Mouse (Mus musculus) limb, embryonic 15.5 days (tissue): Measurements from ENCODE around the gene Ush1c. TPM values are rescaled to one million over a fixed set of nuclear protein-coding genes. Genes with fewer than 3 reads are reported as not detected.

Experiments used
- ATAC-seq: fragments of 200-750 bp; cut with Nextera tagmentation; 2 replicates; pipeline ENCODE4 v1.8.0; 2017; ENCODE audit warnings: low read depth, moderate TSS enrichment; ENCODE audit not compliant: insufficient number of reproducible peaks, low FRiP score, low TSS enrichment
- H3K27ac ChIP-seq: fragments of 300-500 bp; sonication (generic); 2 replicates; pipeline ENCODE4 v1.5.1; 2015; ENCODE audit warnings: moderate library complexity, mild to moderate bottlenecking, inconsistent platforms
- H3K27me3 ChIP-seq: fragments of 300-500 bp; sonication (generic); 2 replicates; pipeline ENCODE4 v1.6.1; 2015; ENCODE audit warnings: inconsistent platforms
- H3K36me3 ChIP-seq: fragments of 300-500 bp; sonication (generic); 2 replicates; pipeline ENCODE4 v1.6.1; 2015; ENCODE audit warnings: inconsistent platforms
- H3K4me1 ChIP-seq: fragments of 300-500 bp; sonication (generic); 2 replicates; pipeline ENCODE4 v1.6.1; 2015; ENCODE audit warnings: inconsistent platforms
- H3K4me2 ChIP-seq: fragments of 300-500 bp; sonication (generic); 2 replicates; pipeline ENCODE4 v1.6.1; 2015; ENCODE audit warnings: mild to moderate bottlenecking, inconsistent platforms
- H3K4me3 ChIP-seq: fragments of 300-500 bp; sonication (generic); 2 replicates; pipeline ENCODE4 v1.5.1; 2015; ENCODE audit warnings: mild to moderate bottlenecking, inconsistent platforms
- H3K9ac ChIP-seq: fragments of 300-500 bp; sonication (generic); 2 replicates; pipeline ENCODE4 v1.6.1; 2015; ENCODE audit warnings: inconsistent platforms
- H3K9me3 ChIP-seq: fragments of 300-500 bp; sonication (generic); 2 replicates; pipeline ENCODE4 v1.6.1; 2016; ENCODE audit warnings: inconsistent platforms
- WGBS: fragments of 180-500 bp; shearing (Covaris S2); methylation state at CpG from one replicate; pipeline ENCODE4 v1.1.7; 2015; 5-methylcytosine and 5-hydroxymethylcytosine counted together
- polyA plus RNA-seq: library from polyadenylated mRNA; unstranded; fragments of >200 nt; fragmentation: Nextera tagmentation; extraction: Ambion mirVana; gene quantifications from 2 replicates; pipeline ENCODE4 v1.2.1, GENCODE M21; 2015

The Ush1c gene
- polyA plus RNA-seq, result 0.17 TPM in 2 replicates

DNA sequence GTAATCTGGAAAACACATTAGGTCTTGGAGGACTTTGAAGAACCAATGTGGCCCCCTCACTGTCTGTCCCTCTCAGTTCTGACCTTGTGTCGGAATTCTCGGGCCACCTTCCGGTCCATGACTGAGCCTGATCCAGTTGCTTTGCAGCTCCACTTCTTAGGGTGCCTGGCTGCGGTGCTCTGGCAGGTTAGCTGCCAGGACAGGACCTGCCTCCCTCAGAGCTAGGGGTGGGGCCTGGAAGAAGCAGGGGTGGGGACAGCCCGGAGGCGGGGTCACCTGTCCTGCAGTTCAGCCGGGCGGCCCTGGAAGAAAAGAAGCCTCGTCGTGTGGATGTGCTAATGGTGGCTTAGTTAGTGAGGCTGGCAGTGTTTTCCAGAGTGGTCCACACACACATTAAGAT lies at the start of gene Ush1c:
Gene Ush1c (minus strand): TSS at position 158 of the 400 bp plus-strand sequence.
- no peak for ATAC-seq
- no peak within 1 kb of the TSS for H3K4me3 ChIP-seq
- WGBS, result 22% methylated on average over 10 of the region's 10 CpGs
- no peaks in the 10 kb centered on the region for H3K36me3 ChIP-seq
- H3K4me2 ChIP-seq, result no peak within 1 kb of the TSS
- no peaks in the 10 kb centered on the region for H3K27me3 ChIP-seq
- H3K27ac ChIP-seq, result no peak within 1 kb of the TSS
- H3K4me1 ChIP-seq, result peaks cover 9% of the 10 kb centered on the region
- no peak within 1 kb of the TSS for H3K9ac ChIP-seq
- no peaks in the 10 kb centered on the region for H3K9me3 ChIP-seq

- H3K4me3 ChIP-seq, result no peak overlapping the region
- H3K27ac ChIP-seq, result no peak overlapping the region
- H3K4me1 ChIP-seq, result no peaks in the 10 kb centered on the region
- H3K9ac ChIP-seq, result no peak overlapping the region
- H3K4me2 ChIP-seq, result no peak overlapping the region
- H3K9me3 ChIP-seq, result no peaks in the 10 kb centered on the region
- H3K36me3 ChIP-seq, result no peaks in the 10 kb centered on the region
- H3K27me3 ChIP-seq, result no peaks in the 10 kb centered on the region
- no peak for ATAC-seq
- 27% methylated on average over 8 of the region's 8 CpGs for WGBS
These were observed 48.7 kb upstream of the Ush1c start for GRCm38 (mm10) chr7:46287051-46287450.

DNA sequence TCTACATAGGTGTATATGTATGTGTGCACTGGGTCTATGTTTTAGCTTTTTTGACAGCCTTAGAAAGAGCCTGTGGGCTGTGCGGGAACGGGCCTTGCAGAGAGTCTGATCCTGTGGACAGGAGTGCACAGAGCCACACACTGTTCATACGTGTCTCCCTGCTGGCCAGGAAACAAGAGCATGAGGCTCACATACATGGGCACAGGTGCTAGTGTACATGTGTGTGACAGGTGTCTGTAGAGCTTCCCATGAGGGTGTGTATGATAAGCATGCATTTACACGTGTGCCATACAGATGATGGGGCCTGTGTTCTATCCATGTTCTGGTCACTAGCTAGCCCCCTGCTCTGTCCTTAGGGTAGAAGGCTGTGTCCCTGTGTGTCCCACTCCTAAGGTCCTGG lies 48.1 kb upstream of the Ush1c start:
- Histone ChIP-seq H3K4me2 (no peak overlapping the region), H3K36me3 (no peaks in the 10 kb centered on the region), H3K9me3 (no peaks in the 10 kb centered on the region), H3K27me3 (no peaks in the 10 kb centered on the region; the same call in 1 of the 2 replicates), H3K9ac (no peak overlapping the region), H3K4me3 (no peak overlapping the region), H3K4me1 (no peaks in the 10 kb centered on the region), H3K27ac (no peak overlapping the region)
- no peak for ATAC-seq
- WGBS, result 86% methylated on average over 4 of the region's 4 CpGs

DNA sequence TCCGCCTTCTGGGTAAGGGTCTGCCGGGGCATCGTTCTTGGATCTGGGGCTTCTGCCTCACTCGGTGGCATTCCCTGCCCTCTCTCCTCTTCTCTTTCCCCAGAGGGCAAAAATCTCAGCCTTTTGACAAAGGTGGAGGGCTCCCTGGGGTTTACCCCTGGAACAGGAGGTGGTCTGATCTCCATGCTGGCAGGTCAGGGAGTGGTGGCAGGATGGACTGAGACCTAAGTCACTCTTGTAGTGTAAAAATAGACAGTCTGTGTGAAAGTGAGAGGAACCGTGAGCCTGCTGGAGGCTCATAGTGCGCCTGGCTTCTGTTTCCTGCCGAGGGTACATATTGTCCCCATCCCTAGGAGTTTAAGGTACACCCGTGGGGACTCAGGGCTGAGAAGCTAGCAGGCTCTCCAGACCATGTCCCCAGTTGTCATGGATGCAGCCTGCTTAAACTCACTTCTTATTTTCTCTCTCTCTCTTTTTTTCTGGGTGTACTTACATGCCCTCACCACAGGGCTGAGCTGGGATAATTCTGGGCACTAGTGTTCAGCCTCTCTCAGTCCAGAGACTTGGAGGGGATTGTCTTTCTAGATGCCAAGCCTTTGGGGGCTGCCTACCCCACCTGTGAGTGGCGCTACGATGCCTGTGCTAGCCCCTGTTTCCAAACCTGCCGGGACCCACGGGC lies 47.0 kb upstream of the Ush1c start:
- H3K4me1 ChIP-seq, result no peaks in the 10 kb centered on the region
- H3K36me3 ChIP-seq, result no peaks in the 10 kb centered on the region
- no peak overlapping the region for H3K4me2 ChIP-seq
- no peak overlapping the region for H3K27ac ChIP-seq
- no peak overlapping the region for H3K9ac ChIP-seq
- no peak overlapping the region for H3K4me3 ChIP-seq
- ATAC-seq, result no peak
- WGBS, result 80% methylated on average over 12 of the region's 12 CpGs
- peaks cover 3% of the 10 kb centered on the region; the same call in 1 of the 2 replicates for H3K27me3 ChIP-seq
- no peaks in the 10 kb centered on the region for H3K9me3 ChIP-seq

DNA sequence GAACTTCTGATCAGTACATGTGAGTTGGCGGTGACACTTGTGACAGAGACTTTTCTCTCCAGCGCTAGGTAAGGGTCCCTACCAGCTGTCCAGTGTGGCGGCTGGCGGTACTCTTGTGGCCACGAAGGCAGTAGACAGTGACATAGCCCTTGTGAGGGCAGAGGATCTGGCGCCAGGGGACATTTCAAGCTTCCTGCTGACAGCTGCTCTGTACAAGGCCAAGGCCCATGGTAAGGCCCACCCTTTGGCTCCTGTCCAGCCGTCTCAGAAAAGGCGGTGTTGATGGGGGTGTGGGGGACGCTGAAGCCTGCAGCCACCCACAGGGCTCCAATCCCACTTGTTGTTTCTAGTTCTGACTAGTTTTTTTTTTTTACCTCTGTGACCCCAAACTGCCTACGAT lies 45.4 kb upstream of the Ush1c start:
- Histone ChIP-seq H3K9me3 (no peaks in the 10 kb centered on the region), H3K36me3 (no peaks in the 10 kb centered on the region), H3K4me2 (no peak overlapping the region), H3K27me3 (peaks cover 3% of the 10 kb centered on the region; the same call in 1 of the 2 replicates), H3K4me1 (no peaks in the 10 kb centered on the region), H3K9ac (no peak overlapping the region), H3K27ac (no peak overlapping the region), H3K4me3 (no peak overlapping the region)
- 59% methylated on average over 10 of the region's 10 CpGs for WGBS
- no peak for ATAC-seq

DNA sequence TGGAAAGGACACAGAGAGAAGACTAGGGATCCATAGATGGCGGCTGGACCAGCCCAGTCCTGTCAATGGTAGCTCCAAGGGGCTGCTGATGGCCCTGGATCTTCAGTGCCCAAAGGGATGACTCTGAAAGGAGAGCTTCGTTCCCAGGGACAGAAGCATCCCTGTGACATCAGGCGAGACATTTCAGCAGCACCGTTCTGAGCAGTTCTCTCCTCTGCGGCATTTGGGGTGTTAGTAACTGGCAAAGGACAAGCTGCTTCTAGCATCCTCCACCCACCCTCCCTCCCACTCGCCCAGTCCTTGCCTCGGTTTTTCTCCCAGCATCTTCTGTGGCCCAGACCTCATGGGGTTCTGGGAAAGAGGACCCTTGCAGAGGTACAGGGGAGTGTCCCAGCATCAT lies 44.0 kb upstream of the Ush1c start:
- no peak overlapping the region for H3K4me2 ChIP-seq
- no peak overlapping the region for H3K4me3 ChIP-seq
- H3K36me3 ChIP-seq, result no peaks in the 10 kb centered on the region
- ATAC-seq, result no peak
- no peaks in the 10 kb centered on the region for H3K4me1 ChIP-seq
- 62% methylated on average over 7 of the region's 7 CpGs for WGBS
- no peak overlapping the region for H3K9ac ChIP-seq
- H3K9me3 ChIP-seq, result no peaks in the 10 kb centered on the region
- H3K27me3 ChIP-seq, result peaks cover 3% of the 10 kb centered on the region; the same call in 1 of the 2 replicates
- no peak overlapping the region for H3K27ac ChIP-seq

GRCm38 (mm10) chr7:46280896-46281295 lies 42.6 kb upstream of the Ush1c start:
- H3K9me3 ChIP-seq, result no peaks in the 10 kb centered on the region
- peaks cover 3% of the 10 kb centered on the region; the same call in 1 of the 2 replicates for H3K27me3 ChIP-seq
- H3K36me3 ChIP-seq, result no peaks in the 10 kb centered on the region
- no peak overlapping the region for H3K9ac ChIP-seq
- no peak overlapping the region for H3K4me3 ChIP-seq
- no peak for ATAC-seq
- H3K27ac ChIP-seq, result no peak overlapping the region
- H3K4me2 ChIP-seq, result no peak overlapping the region
- H3K4me1 ChIP-seq, result no peaks in the 10 kb centered on the region

GRCm38 (mm10) chr7:46279946-46280345 lies 41.6 kb upstream of the Ush1c start:
- H3K27ac ChIP-seq, result no peak overlapping the region
- H3K36me3 ChIP-seq, result no peaks in the 10 kb centered on the region
- no peak overlapping the region for H3K9ac ChIP-seq
- H3K9me3 ChIP-seq, result no peaks in the 10 kb centered on the region
- H3K4me1 ChIP-seq, result no peaks in the 10 kb centered on the region
- no peak overlapping the region for H3K4me3 ChIP-seq
- H3K4me2 ChIP-seq, result no peak overlapping the region
- 12% methylated on average over 6 of the region's 6 CpGs for WGBS
- ATAC-seq, result no peak
- H3K27me3 ChIP-seq, result peaks cover 3% of the 10 kb centered on the region; the same call in 1 of the 2 replicates

DNA sequence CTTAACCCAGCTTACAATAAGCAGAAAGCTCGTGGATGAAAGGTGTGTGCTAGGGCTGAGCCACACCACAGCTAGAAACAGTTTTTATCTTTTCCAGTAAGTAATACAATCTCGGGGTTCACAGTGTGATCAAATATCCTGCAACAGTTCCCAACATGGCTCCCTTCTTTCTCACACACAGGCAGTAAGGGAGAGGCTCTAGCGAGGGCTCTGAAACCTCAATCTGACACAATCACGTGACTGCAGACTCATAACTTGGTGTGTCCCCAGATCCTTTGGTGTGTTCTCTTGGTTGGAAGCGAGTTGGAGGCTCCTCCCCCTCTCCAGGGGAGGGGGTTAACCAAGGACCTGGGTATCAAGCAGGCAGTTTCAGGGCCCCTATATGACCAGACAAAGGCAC lies 37.9 kb upstream of the Ush1c start:
- H3K9ac ChIP-seq, result no peak overlapping the region
- H3K4me1 ChIP-seq, result no peaks in the 10 kb centered on the region
- no peaks in the 10 kb centered on the region for H3K36me3 ChIP-seq
- H3K27ac ChIP-seq, result no peak overlapping the region
- H3K4me3 ChIP-seq, result no peak overlapping the region
- H3K27me3 ChIP-seq, result 0 out of 2 replicates have a peak, but pooled peaks cover 3% of the 10 kb centered on the region
- H3K9me3 ChIP-seq, result no peaks in the 10 kb centered on the region
- ATAC-seq, result no peak
- H3K4me2 ChIP-seq, result no peak overlapping the region
- 52% methylated on average over 5 of the region's 5 CpGs for WGBS

GRCm38 (mm10) chr7:46251841-46252240 lies 13.5 kb upstream of the Ush1c start:
- Histone ChIP-seq H3K4me1 (no peaks in the 10 kb centered on the region), H3K9me3 (no peaks in the 10 kb centered on the region), H3K4me3 (no peak overlapping the region), H3K27me3 (no peaks in the 10 kb centered on the region), H3K9ac (no peak overlapping the region), H3K36me3 (no peaks in the 10 kb centered on the region), H3K27ac (no peak overlapping the region), H3K4me2 (no peak overlapping the region)
- no peak for ATAC-seq
- WGBS, result 80% methylated on average over 4 of the region's 4 CpGs

DNA sequence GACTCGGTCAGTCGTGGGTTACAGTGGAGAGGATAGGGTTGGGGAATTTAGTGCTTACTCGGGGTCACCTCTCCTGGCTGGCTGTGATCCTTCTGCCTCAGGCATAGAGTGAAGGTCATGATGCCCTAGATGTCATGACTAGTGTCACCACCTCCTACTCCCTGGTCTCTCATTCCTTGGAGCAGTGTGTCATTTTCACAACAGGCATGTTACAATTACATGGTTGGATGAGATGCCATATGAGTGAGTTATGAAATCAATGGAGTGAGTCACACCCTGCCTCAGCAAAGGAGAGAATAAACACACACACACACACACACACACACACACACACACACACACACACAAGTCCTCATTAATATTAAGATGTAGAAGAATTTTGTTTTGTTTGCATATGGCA lies 9.3 kb upstream of the Ush1c start:
- Histone ChIP-seq H3K9ac (no peak overlapping the region), H3K27me3 (no peaks in the 10 kb centered on the region), H3K36me3 (no peaks in the 10 kb centered on the region), H3K9me3 (no peaks in the 10 kb centered on the region), H3K27ac (no peak overlapping the region), H3K4me2 (no peak overlapping the region), H3K4me1 (no peaks in the 10 kb centered on the region), H3K4me3 (no peak overlapping the region)
- WGBS, result 73% methylated on average over 3 of the region's 3 CpGs
- ATAC-seq, result no peak

DNA sequence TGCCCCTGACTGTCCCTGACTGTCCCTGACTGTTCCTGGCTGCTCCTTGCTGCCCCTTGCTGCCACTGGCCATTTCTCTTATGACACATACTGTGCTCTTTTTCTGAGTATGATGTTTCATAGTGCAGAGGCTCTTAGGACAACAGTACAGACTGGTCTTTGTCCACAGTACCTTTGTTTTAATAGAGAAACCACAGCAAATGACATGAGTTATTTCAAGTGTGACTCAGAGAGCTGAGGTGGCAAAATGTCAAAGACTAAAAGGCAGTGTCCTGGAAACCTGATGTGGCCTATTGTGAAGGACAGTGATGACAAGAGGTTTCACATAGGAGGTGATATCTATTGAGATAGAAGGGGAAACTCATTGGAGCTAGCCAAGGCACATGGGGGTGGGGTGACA lies 8.6 kb upstream of the Ush1c start:
- Histone ChIP-seq H3K9me3 (no peaks in the 10 kb centered on the region), H3K4me1 (no peaks in the 10 kb centered on the region), H3K4me2 (no peak overlapping the region), H3K36me3 (no peaks in the 10 kb centered on the region), H3K4me3 (no peak overlapping the region), H3K27me3 (no peaks in the 10 kb centered on the region), H3K9ac (no peak overlapping the region), H3K27ac (no peak overlapping the region)
- ATAC-seq, result no peak

DNA sequence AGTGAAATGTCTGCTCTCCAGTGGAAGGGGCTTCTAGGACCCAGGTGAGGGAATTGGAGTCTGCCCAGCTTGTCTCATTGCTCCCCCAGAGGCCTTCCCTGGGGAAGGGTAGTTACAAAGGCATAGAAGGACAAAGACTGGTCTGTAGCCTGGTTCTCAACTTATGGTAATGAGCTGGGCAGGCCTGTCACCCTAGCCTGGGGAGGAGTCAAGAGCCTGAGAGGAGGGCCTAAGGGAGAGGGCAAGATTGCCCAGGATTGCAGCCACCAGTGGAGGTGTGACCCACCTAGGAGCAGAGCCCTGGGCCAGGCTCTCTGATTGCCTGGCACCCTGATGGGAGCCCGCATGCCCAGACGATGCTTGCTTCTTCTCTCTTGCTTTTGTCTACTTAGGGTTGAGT lies 2.4 kb upstream of the Ush1c start, which contains the start of gene Otog:
Gene Otog (plus strand): TSS at position 292 of the 400 bp plus-strand sequence.
- 33% methylated on average over 2 of the region's 2 CpGs for WGBS
- no peak within 1 kb of the TSS for H3K4me3 ChIP-seq
- ATAC-seq, result no peak; the same call in 1 of the 2 replicates

More for the DNA sequence above, 2.4 kb upstream of the Ush1c start, which contains the start of gene Otog:
- Histone ChIP-seq H3K9me3 (no peaks in the 10 kb centered on the region), H3K9ac (no peak within 1 kb of the TSS), H3K4me1 (peaks cover 9% of the 10 kb centered on the region), H3K4me2 (no peak within 1 kb of the TSS), H3K36me3 (no peaks in the 10 kb centered on the region), H3K27ac (no peak within 1 kb of the TSS), H3K27me3 (no peaks in the 10 kb centered on the region)
